Mouse (Mus musculus) adrenal gland, adult 8-10 months (tissue): ENCODE measurements around the gene Ssbp1. TPM values are rescaled to one million over a fixed set of nuclear protein-coding genes. Genes with fewer than 3 reads are reported as not detected.

Experiments
- DNase-seq: peaks from one replicate; pipeline ENCODE4 v3.0.0; 2022
- total RNA-seq, 4 experiments: library from RNA; stranded (reverse); gene quantifications; 2 replicates each; pipeline ENCODE4 v1.2.4; 2022

Gene Ssbp1
- total RNA-seq, 4 experiments from 2014 or later = 41.7 to 58.6 (median 52.8) TPM

- DNase-seq = no peak
These were observed 5.4 kb upstream of the Ssbp1 start for GRCm38 (mm10) chr6:40465710-40466109.

GRCm38 (mm10) chr6:40471720-40472010 lies 513 bp downstream of the Ssbp1 start:
- no peak for DNase-seq

GRCm38 (mm10) chr6:40476132-40476531 lies 5.0 kb downstream of the Ssbp1 start:
- DNase-seq = no peak

GRCm38 (mm10) chr6:40479705-40480104 lies 8.6 kb downstream of the Ssbp1 start:
- no peak for DNase-seq

GRCm38 (mm10) chr6:40482318-40482717 lies 11.2 kb downstream of the Ssbp1 start:
- no peak for DNase-seq

- DNase-seq = no peak
These were observed 19.8 kb downstream of the Ssbp1 start, which contains the start of gene Tas2r137 for GRCm38 (mm10) chr6:40490933-40491332. Gene Tas2r137, plus strand, starts transcription at chr6:40491233.

GRCm38 (mm10) chr6:40493229-40493628 lies 22.1 kb downstream of the Ssbp1 start, which contains the start of gene Tas2r108:
Gene Tas2r108, plus strand, starts transcription at chr6:40493529.
- no peak for DNase-seq

- no peak for DNase-seq
These were observed 48.3 kb downstream of the Ssbp1 start, which contains the start of gene Prss37 for GRCm38 (mm10) chr6:40519408-40519807. Gene Prss37, minus strand, starts transcription at chr6:40519508.

Other genes starting within 250 kb of the Ssbp1 start
- gene Agk, start 146.2 kb upstream of the Ssbp1 start, total RNA-seq = 10 to 100 TPM; 30.7 to 37.0 (median 33.7) TPM
- 10 to 100 TPM; 16.5 to 19.3 (median 18.1) TPM for gene E330009J07Rik, start 35.2 kb upstream of the Ssbp1 start, total RNA-seq
- not detected for gene Wee2, start 32.3 kb upstream of the Ssbp1 start, total RNA-seq
- gene Tas2r137, start 19.9 kb downstream of the Ssbp1 start, total RNA-seq = under 1 TPM in 2 of 4 experiments, not detected in 2; 0.27 to 0.34 TPM
- gene Tas2r108, start 22.2 kb downstream of the Ssbp1 start, total RNA-seq = under 1 TPM in 1 of 4 experiments, not detected in 3; 0.48 TPM
- gene Prss37, start 48.2 kb downstream of the Ssbp1 start, total RNA-seq = not detected
- not detected for gene Olfr461, start 83.7 kb downstream of the Ssbp1 start, total RNA-seq
- gene Olfr460, start 98.1 kb downstream of the Ssbp1 start, total RNA-seq = under 1 TPM in 1 of 4 experiments, not detected in 3; 0.38 TPM
- 1 to 10 TPM; 2.0 to 3.2 (median 2.3) TPM for gene Clec5a, start 114.5 kb downstream of the Ssbp1 start, total RNA-seq
- not detected for gene Tas2r138, start 142.0 kb downstream of the Ssbp1 start, total RNA-seq
- under 1 TPM in 2 of 4 experiments, not detected in 2; 0.08 to 0.20 TPM for gene Mgam, start 157.5 kb downstream of the Ssbp1 start, total RNA-seq